Mouse (Mus musculus) limb, embryonic 13.5 days (tissue): ENCODE measurements around the gene Tekt3. TPM values are rescaled to one million over a fixed set of nuclear protein-coding genes. Genes with fewer than 3 reads are reported as not detected.

Source experiments
- ATAC-seq: fragments of 200-750 bp; cut with Nextera tagmentation; 2 replicates; pipeline ENCODE4 v1.8.0; 2017; ENCODE audit warnings: low read depth, moderate number of reproducible peaks, moderate TSS enrichment; ENCODE audit not compliant: low FRiP score
- H3K27ac ChIP-seq: fragments of 300-500 bp; sonication (generic); 2 replicates; pipeline ENCODE4 v1.5.1; 2015; ENCODE audit warnings: inconsistent platforms, mild to moderate bottlenecking, moderate library complexity
- H3K27me3 ChIP-seq: fragments of 300-500 bp; sonication (generic); 2 replicates; pipeline ENCODE4 v1.6.1; 2015; ENCODE audit warnings: mild to moderate bottlenecking, inconsistent platforms
- H3K36me3 ChIP-seq: fragments of 300-500 bp; sonication (generic); 2 replicates; pipeline ENCODE4 v1.6.1; 2015; ENCODE audit warnings: inconsistent platforms, mild to moderate bottlenecking, moderate library complexity
- H3K4me1 ChIP-seq: fragments of 300-500 bp; sonication (generic); 2 replicates; pipeline ENCODE4 v1.6.1; 2015; ENCODE audit warnings: inconsistent platforms
- H3K4me2 ChIP-seq: fragments of 300-500 bp; sonication (generic); replicated peaks from 2 replicates; pipeline ENCODE4 v1.6.1; 2015; ENCODE audit warnings: inconsistent platforms, mild to moderate bottlenecking, moderate library complexity
- H3K4me3 ChIP-seq: fragments of 300-500 bp; sonication (generic); 2 replicates; pipeline ENCODE4 v1.5.1; 2015; ENCODE audit warnings: moderate library complexity, mild to moderate bottlenecking, inconsistent platforms
- H3K9ac ChIP-seq: fragments of 300-500 bp; sonication (generic); 2 replicates; pipeline ENCODE4 v1.6.1; 2015; ENCODE audit warnings: mild to moderate bottlenecking, inconsistent platforms
- H3K9me3 ChIP-seq: fragments of 300-500 bp; sonication (generic); 2 replicates; pipeline ENCODE4 v1.6.1; 2016; ENCODE audit warnings: inconsistent platforms
- WGBS: fragments of 180-500 bp; shearing (Covaris S2); methylation state at CpG from one replicate; pipeline ENCODE4 v1.1.7; 2015; 5-methylcytosine and 5-hydroxymethylcytosine counted together
- polyA plus RNA-seq: library from polyadenylated mRNA; unstranded; fragments of >200 nt; fragmentation: Nextera tagmentation; extraction: Ambion mirVana; gene quantifications from 2 replicates; pipeline ENCODE4 v1.2.1, GENCODE M21; 2015

Gene Tekt3
- polyA plus RNA-seq, 1 experiment from 2014 or later: 0.37 TPM

DNA sequence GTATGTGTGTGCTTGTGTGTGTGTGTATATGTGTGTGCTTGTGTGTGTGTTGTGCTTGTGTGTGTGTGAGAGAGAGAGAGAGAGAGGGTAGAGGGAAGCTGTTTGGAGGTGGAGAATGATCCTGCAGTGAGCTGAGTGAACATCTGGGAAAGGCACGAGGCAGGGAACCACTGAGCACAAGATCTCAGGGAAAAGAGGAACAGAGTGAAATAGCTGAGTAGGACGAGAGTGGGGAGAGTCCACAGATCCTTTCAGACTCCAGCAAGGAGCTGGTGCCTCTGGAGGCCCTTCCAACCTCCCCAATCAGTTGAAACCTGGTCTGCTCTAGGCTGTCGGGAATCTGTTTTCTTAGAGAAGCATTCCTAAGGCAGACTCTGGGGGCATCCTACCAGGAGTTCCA, 77.3 kb downstream of the Tekt3 start:
- no peak for ATAC-seq
- H3K36me3 ChIP-seq: peaks cover 78% of the 10 kb centered on the region
- no peak overlapping the region for H3K4me2 ChIP-seq
- H3K27me3 ChIP-seq: no peaks in the 10 kb centered on the region
- H3K9ac ChIP-seq: no peak overlapping the region
- no peaks in the 10 kb centered on the region for H3K9me3 ChIP-seq
- 46% methylated on average over 3 of the region's 3 CpGs for WGBS
- H3K27ac ChIP-seq: no peak overlapping the region
- peaks cover 44% of the 10 kb centered on the region for H3K4me1 ChIP-seq
- no peak overlapping the region for H3K4me3 ChIP-seq

DNA sequence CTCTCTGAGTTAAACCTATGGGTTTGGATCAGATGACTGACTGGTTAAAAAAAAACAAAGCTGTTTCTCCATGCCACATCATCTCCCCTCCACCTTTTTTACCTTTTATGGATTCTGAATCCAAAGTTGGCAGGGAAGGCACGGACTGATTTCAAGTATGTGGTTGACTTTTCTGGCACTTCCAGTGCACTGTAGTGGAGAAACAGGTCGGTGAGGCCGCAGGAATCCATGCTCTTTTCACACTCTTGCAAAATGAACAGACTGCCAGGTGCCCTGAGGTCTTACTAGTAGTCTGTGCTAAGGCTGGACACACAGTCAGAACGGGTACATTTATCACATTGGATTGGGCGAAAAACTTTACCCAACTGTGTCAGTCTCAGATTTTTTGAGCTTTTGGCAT, 80.9 kb downstream of the Tekt3 start:
- H3K36me3 ChIP-seq: peaks cover 74% of the 10 kb centered on the region
- 0 out of 2 replicates have a peak overlapping the region, but pooled peaks have one; percentile 6 for H3K27ac ChIP-seq
- ATAC-seq: no peak
- H3K9me3 ChIP-seq: no peaks in the 10 kb centered on the region
- H3K9ac ChIP-seq: no peak overlapping the region
- 85% methylated on average over 5 of the region's 5 CpGs for WGBS
- H3K4me1 ChIP-seq: peaks cover 10% of the 10 kb centered on the region; the same call in 1 of the 2 replicates
- no peak overlapping the region for H3K4me3 ChIP-seq
- H3K27me3 ChIP-seq: no peaks in the 10 kb centered on the region
- H3K4me2 ChIP-seq: no peak overlapping the region

DNA sequence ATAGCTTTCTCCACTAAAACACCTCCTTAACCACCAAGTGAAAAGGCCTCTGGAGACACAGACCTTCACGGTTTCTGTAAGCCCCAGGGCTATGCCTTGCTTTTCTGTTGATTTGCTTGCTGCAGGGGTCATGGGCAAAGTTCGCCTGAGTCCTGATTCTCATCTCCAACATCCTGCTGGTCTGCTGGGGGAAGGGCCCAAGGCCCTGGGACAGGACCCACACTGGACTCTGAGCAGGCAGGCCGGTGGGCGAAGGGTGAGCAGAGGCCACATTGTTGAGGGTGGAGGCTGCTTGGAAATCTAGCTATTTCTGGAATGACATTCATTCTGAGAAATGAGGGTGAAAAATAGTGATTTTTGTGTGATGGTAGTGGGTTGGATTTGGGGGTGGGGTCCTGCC, 81.4 kb downstream of the Tekt3 start:
- peaks cover 10% of the 10 kb centered on the region; the same call in 1 of the 2 replicates for H3K4me1 ChIP-seq
- no peak overlapping the region for H3K4me3 ChIP-seq
- H3K9ac ChIP-seq: no peak overlapping the region
- no peak overlapping the region for H3K4me2 ChIP-seq
- 77% methylated on average over 4 of the region's 4 CpGs for WGBS
- H3K9me3 ChIP-seq: no peaks in the 10 kb centered on the region
- no peak overlapping the region for H3K27ac ChIP-seq
- no peaks in the 10 kb centered on the region for H3K27me3 ChIP-seq
- no peak for ATAC-seq
- peaks cover 69% of the 10 kb centered on the region for H3K36me3 ChIP-seq

DNA sequence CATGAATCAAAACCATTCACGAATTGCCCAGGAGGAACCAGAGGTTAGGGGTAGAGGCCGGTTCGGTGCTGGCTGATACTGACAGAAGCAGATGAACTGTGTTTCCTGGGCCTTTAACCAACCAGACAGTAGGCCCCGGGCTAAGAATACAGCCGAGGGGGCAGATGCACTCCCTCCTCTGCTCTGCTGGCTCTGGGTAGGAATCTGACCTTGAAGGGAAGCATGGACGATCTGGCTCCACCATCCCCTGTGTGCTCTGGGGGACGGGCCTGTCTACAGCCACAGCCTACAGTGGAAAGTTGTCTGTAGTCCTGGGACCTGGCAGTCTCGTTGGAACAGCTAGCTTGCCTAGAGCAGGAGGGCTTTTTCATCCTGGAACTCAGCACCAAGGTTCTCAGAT, 82.0 kb downstream of the Tekt3 start:
- Histone ChIP-seq H3K9me3 (no peaks in the 10 kb centered on the region), H3K4me1 (peaks cover 4% of the 10 kb centered on the region; the same call in 1 of the 2 replicates), H3K9ac (no peak overlapping the region), H3K4me3 (no peak overlapping the region), H3K27me3 (no peaks in the 10 kb centered on the region), H3K36me3 (peaks cover 62% of the 10 kb centered on the region), H3K27ac (no peak overlapping the region), H3K4me2 (no peak overlapping the region)
- 76% methylated on average over 8 of the region's 8 CpGs for WGBS
- ATAC-seq: no peak

Other genes with a start within 250 kb of the Tekt3 start
- 17.0 and 17.7 TPM in 2 replicates for gene Trim16, start 241.4 kb upstream of the Tekt3 start, polyA plus RNA-seq
- 0.84 and 1.0 TPM in 2 replicates for gene Fbxw10, start 214.6 kb upstream of the Tekt3 start, polyA plus RNA-seq
- gene Tvp23b, start 182.2 kb upstream of the Tekt3 start, polyA plus RNA-seq: 64.2 and 67.1 TPM in 2 replicates
- gene Cdrt4, start 110.5 kb upstream of the Tekt3 start, polyA plus RNA-seq: 0.56 and 0.62 TPM in 2 replicates
- 164 and 191 TPM in 2 replicates for gene Pmp22, start 67.3 kb downstream of the Tekt3 start, polyA plus RNA-seq